Mouse (Mus musculus) adrenal gland (tissue): ENCODE results near the gene Abca3.

ENCODE experiments used
- intact Hi-C: fragments of 180-260 bp; cut with DNase I; formaldehyde crosslinking; loops from one replicate; pipeline ENCODE4 v1.15.1; 2025
- long read RNA-seq, 2 experiments: library from polyadenylated mRNA; unstranded; transcript quantifications; one replicate each; pipeline ENCODE4 v2.0.0; 2020; ENCODE audit warnings: borderline replicate concordance in 1 of 2; ENCODE audit not compliant: insufficient replicate concordance in 1 of 2

The Abca3 gene
- long read RNA-seq, experiment 1, partial matches to known transcripts, result 2 of 5 reads
- long read RNA-seq, experiment 1, other reads (novel, unspliced or antisense), result 3 of 5 reads
- long read RNA-seq, experiment 2, partial matches to known transcripts, result 7 of 9 reads
- long read RNA-seq, experiment 2, other reads (novel, unspliced or antisense), result 2 of 9 reads

DNA sequence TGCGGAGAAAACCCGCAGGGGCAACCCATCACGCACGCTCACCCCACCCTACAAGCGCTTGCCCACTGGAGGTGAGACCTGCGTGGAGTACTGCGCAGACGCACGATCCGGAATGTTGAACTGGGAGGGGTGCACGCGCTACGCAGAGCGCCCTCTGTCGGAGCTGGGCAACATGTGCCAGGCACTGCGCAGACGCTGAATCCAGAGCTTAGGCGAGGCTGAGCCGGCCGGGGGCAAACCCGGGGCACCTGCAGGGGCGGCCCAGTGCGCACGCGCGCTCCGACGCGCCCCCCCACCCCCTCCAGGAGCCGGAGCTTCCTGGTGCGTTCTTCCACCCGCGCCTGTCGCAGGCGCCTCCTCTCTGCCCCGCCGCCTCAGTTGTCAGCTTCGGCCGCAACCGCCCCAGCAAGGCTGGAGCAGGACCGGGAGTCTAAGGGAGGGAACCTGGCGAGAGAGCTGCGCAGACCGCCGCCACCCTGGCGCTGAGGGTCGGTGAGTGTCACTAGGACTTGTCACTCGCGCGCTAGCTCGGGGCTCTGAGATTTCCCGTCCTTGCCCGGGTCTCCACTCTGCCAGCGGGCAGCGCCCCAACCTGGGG lies at the start of gene Abca3:
TSS of gene Abca3 (plus strand) at position 191 of the 598 bp plus-strand sequence.
- intact Hi-C loops, result loop anchor here (5.0 kb wide), 1 partner anchor 40 kb away; no protein-coding TSS in a partner anchor

DNA sequence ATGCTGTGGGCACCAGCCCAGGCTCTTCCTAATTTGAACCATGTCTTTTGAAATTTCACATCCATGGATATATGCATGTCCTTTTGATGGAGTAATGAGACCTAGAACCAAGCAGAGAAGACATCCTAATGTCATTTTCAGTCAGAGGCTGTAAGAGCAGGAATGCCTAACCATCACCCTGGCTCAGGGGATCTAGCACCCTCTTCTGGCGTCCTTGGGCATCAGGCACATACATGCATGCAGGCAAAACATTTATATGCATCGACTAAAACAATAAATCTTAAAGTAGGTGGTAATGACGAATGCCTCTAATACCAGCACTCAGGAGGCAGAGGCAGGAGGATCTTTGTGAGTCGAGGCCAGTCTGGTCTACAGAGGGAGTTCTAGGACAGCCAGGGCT lies 44.2 kb upstream of the Abca3 start:
- intact Hi-C loops, result loop anchor here (5.0 kb wide), 1 partner anchor 135 kb away; no protein-coding TSS in a partner anchor

DNA sequence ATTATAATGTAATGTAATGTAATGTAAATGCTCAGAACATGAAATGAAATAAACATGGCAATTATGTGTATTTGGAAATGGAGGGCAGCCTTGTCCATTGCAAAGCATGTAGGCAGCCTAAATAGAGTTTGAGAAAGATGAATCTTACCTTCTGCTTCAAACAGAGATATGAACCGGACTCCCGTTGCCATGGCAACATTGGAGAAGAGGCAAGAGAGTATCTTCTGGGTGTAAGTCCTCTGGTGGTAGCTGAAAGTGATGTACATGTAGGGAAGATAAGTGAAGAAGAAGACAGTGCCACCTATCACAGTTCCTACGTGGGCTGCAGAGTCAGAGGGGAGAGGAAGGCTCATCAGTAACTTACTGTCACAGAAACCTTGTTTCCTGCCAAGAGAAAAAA lies 30.9 kb upstream of the Abca3 start:
- intact Hi-C loops, result no loop called here

DNA sequence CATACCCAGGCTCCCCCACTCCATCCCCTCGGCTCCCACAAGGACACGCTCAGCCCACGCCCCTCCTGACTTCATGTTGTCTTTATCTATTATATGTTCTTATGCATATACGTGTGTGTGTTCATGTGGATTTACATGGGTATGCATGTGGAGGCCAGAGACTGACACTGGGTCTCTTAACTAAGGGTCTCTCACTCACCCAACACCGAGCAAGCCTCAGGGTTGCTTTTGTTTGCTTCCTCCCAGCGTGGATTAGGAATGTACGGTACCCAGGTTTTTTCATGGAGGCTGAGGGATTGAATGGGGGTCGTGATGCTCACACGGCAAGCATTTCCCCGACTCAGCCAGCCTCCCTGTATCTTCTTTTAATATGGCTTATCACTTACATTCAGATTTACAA lies 26.7 kb upstream of the Abca3 start:
- intact Hi-C loops, result no loop called here

DNA sequence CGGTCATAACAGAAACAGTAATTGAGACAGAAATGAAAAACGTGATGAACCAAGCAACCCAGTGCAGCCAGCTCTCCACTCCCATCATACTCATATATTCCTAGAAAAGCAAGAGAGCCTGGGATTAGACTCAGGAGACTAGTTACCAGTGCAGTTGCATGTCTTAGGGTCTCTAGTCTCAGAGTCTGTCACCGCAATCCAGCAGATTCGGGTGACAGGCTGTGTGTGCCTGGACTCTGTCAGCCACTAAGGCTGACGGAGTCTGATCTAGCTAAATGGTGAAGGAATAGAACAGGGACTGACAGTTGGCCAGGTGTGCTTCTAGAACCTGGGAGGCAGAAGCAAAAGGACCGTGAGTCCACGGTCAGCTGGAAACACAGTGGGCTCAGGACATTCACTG lies 24.1 kb upstream of the Abca3 start:
- intact Hi-C loops, result no loop called here

DNA sequence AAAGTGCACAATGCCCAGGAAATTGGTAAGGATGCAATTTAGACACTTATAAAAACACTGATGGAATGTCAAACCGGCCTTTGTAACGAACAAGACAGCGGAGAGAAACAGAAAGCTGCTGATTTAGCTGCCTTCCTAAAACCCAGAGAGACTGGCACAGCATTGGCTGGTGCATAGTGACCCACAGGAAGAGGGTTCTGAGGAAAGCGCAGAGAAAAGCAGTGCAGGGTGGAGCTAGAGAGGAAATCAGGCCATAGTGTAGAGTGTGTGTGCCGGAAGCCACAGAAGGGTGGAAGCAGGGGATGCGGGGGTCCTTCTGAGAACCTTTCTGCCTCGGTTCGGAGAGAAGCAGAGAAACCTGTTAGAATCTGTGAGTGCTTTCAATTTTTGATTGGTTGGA lies 7.1 kb upstream of the Abca3 start:
- intact Hi-C loops, result no loop called here

DNA sequence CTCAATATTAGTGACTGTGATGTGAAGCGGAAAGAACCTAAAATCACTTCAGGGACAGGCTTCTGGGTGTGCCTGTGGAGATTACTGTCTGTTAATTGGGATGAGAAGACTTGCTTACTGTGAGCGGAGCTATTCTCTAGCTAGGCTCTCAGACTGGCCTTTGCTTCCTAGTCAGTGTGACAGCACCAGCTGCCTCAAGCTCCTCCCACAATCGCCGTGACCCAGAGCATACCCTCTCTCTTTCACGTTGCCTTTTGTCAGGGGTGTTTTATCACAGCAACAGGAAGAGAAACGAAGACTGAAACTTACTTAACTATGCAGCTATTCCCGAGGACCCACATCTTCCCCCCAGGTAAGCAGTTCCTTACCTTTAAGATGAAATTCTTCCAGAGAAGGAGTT lies 4.9 kb upstream of the Abca3 start:
- intact Hi-C loops, result no loop called here

DNA sequence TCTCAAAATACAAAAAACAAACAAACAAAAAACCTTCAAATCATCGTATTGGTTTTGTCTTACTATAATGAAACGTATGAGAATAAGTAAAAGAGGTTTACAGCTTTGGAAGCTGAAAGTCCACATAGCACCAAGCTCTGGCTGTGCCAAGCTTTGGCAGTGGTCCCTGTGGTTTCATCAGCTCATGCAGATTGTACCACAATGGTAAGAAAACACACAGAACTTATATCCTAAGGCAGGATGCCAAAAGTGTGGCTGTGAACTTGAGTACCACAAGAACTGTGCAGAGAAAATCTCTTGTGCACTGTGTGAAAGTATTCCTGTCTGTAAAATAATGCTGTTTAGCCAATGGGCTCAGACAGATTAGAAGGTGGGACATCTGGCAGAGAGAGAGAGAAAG lies 2.6 kb upstream of the Abca3 start:
- intact Hi-C loops, result no loop called here

DNA sequence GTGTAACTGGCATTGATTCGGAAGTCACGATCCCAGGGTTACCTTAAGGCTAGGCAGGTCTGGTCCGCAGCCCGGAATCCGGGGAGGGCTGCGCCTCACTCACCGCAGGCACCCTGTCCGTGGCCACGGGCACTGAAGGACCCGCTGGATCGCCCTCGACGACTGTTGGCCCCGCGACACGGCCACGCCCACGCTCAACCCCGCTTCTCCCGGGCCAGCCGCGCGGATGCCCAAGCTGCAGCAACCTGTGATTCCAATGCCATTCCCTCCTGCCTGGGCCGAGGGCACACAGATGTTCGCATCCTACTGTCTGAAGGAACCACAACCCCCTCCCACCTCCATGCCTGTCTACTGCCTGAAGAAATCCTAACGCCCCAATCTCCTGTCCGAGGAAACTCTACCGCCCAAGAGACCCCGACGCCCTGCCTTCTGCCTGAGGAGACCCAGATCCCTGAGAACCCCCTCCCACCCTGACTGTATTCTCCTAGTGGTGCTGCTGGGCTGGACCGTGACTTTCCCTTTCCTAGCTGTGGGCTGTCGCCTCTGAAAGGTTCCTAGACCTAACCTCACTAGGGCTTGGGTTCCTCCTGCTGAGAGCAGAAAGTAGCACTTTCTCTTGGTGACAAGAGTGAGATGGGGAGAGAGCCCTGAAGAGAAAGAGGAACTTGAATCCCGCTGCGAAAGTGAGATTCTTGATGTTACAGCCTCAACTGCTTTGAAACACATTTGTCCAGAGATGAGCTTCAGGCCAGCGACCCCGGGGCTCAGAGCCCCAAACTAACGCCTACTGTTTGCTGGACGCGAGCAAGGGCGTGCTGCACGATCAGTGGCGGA lies 607 bp upstream of the Abca3 start, which contains the start of gene Abca17:
TSS of gene Abca17 (minus strand) at position 143 of the 834 bp plus-strand sequence.
- intact Hi-C loops, result loop anchor here (5.0 kb wide), 1 partner anchor 41 kb away; no protein-coding TSS in a partner anchor

DNA sequence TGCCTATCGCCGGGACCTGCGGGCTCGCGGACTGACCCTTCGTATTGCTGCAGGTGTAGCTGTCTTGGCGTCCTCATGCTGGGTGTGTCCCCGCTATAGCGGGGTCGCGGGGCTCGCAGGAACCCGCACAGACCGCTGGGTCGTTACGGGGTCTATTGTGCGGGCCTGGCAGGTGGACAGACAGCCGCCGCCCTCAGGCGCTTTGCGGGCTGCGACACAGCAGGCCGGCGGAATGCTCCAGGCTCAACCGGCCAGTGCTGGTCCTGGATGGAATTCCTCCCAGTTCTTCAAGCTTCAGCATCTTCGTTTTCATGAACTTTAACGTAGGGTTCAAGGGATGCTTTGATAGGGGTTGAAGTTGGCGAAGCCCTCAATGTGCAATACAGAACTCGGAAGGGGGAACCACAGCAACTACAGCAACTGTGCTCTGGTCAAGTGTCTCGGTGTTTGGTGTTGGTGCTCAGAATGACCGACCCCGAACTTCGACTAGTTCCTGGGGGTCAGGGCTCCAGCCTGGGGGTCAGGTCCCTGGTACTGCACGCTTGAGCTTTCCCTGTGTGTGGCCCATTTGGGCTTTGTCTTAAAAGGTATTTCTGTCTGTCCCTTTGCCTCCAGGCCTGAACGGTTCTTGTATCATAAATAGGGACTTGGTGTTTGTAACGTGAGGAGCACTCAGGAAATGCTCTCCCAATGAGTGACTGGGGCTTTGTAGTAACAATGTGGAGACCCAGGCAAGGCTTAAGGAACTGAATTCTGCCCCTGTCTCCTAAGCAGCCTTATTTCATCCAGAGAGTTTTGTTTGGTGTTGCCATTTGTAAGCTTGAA lies 832 bp downstream of the Abca3 start:
- intact Hi-C loops, result loop anchor here (5.0 kb wide), 1 partner anchor 40 kb away; no protein-coding TSS in a partner anchor

DNA sequence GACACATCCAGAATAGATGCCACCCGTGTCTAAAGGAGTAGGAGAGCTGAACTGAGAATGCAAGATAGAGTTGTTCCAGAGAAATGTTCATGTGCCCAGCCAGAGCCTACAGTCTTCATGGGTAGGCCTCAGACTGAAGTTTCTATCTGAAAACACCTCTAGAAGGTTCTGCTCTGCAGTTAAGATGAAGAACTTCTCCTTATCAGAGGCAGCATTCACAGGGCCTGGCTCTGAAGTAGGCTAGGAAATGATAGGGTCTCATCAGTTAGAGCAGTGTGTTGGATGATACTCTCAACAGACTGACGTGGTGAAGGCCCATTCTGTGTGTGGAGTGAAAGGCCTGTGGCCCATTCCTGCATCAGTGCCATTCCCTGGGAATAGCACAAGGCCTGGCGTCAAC lies 2.2 kb downstream of the Abca3 start:
- intact Hi-C loops, result loop anchor here (5.0 kb wide), 1 partner anchor 38 kb away; no protein-coding TSS in a partner anchor

DNA sequence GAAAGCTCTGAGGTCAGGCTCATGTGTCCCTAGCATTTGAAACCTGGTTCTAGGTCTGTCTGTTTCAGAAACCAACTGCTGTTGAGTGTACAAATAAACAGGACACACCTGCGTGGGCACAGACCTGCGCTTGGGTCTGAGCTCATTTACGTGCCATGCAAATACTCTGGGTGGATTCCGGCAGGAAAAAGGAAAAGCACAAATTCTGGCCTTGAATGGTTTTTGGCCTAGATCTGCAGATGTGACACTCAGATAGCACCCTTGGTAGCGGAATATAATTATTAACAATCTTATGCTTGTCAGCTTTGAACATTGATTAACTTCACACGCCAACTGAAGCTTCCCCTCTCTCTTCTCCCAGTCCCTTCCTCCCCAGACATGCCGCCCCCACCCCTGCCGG lies 3.5 kb downstream of the Abca3 start:
- intact Hi-C loops, result no loop called here

DNA sequence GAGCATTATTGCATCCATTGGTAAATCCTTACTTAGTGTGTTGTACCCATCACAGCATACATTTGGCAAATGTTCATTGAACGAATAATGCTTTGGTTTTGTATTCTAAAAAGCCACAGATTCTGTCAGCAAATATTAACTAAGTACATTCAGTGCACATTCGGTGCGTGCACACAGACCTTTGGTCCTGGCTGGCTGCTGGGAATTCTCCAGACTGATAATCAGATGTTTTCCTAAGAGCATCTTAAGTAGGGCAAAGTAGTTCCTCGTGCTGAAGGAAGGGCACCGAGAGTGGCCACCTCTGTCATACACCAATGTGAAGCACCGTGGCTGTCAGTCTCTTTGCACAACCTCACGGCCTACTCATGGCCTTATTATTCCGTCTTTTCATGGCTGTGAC lies 7.3 kb downstream of the Abca3 start:
- intact Hi-C loops, result no loop called here

DNA sequence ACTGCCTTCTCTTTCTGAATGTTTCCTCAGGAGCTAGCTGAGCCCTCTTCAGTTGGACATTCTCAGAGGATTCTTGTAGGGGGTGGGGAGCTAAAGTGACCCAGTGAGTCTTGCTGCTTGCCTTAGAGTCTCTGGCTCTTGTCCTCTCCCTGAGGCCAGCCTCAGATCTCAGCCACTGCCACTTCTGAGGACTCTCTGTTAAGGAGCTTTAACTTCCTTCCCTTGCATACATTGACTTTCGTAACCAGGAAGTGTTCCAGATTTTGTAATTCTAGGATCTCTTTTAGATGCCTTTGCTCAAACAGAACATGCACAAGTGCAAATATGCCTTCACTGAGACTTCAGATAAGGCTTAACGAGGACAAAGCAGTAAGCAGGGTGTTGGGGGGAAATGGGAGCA lies 8.2 kb downstream of the Abca3 start:
- intact Hi-C loops, result no loop called here

DNA sequence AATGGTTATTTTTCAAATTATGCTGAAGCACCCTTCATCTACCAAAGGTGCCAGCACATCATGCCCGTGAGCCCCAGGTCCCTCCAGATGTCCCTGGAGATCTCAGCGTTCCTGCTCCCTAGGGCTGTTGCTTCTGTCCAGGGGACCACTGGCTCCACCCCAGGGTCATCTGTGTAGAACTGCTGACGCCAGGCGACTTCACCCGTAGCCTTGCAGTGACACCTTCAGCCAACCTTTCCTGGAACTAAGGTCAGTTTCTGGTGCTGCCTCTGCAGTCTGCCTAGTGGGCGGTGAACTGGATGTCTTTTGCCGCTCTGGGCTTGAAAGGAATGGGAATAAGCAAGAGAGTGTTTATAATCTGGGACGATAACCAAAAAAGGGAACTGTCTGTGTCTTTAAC lies 9.1 kb downstream of the Abca3 start:
- intact Hi-C loops, result no loop called here

DNA sequence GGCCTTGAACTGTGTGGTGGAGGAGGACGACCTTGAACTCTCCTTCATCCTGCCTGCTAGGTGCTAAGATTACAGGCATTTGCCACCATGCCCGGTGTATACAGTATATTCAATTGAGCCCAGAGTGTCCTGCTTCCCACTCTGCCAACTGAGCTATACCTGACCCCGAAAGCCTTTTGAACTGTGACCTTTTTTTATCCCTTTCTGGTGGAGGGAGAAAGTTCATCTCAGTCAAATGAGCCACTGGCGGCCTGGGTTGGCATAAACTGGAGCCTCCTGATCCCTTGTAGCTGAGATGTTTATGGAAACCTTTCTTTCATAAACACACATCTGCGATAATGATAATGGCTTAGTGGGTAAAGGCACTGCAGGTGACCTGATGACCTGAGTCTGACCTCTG lies 9.5 kb downstream of the Abca3 start:
- intact Hi-C loops, result no loop called here

DNA sequence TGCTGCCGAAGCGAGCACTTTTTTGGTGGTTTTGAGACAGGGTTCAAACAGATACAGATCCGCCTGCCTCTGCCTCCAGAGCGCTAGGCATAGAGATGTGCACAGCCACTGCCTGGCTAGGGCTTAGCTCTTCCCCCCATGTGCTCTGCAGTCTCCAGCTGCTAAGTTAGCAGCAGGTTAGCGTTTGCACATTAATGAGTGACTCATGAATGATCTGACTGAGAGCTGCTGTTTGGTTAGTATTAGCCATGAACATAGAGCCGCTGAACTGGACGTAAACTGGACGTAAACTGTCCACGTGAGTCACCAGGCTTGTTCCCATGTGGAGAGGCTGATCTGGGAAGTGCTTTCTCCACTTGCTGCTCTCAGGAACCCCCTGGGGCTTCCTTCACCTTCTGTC lies 10.8 kb downstream of the Abca3 start:
- intact Hi-C loops, result no loop called here

DNA sequence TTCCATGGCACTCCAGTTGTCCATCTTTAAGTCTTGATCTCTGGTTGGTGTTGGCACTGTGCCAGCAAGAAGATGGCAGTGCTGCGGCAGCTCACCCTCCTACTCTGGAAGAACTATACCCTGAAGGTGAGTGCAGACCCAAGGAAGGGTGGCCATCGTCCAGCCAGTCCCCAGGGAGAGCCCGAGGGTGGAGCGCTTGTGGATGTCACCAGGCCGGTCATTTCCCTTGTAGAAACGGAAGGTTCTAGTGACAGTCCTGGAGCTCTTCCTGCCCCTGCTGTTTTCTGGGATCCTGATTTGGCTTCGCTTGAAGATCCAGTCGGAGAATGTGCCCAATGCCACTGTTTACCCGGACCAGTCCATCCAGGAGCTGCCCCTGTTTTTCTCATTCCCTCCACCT lies 12.7 kb downstream of the Abca3 start:
- intact Hi-C loops, result no loop called here

DNA sequence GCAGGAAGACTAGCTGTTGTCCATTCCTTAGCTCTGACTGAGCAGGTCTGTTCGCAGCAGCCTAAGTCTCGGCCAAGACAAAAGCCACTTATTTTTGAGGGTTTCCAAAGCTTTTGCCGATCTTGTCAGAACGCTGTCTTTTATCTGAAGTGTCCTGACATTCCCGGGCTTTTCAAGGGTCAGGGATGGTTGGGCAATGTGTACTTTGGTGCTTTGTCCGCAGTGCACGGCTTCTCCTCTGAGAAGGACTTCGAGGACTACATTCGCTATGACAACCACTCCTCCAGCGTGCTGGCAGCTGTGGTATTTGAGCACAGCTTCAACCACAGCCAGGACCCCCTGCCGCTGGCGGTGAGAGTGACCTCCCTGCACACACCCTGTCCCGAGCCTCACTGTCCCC lies 14.1 kb downstream of the Abca3 start:
- intact Hi-C loops, result no loop called here

DNA sequence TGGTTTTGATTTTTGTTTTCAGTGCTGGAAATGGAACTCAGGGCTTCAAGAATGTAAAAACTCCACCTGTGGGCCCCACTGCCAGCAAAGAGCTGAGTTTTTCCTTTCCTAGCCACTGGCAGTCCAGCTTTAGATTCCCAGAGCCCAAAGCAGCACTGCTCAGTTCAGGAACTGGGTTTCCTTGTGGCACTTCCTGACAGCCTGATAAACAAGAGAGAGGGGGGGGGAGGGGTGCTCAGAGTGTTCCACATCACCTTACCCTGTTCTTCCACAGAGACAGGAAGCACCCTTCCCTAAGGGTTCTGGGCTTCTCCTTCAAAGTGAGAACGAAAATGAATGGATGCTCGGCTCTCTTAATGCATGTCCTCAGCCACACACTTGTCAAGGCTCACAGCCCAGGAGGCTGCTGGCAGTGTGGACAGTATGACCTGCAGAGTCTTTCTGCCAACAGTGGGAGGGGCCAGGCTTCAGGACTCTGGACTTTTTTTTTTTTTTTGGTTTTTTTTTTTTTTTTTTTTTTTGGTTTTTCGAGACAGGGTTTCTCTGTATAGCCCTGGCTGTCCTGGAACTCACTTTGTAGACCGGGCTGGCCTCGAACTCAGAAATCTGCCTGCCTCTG lies 23.5 kb downstream of the Abca3 start:
- intact Hi-C loops, result no loop called here

DNA sequence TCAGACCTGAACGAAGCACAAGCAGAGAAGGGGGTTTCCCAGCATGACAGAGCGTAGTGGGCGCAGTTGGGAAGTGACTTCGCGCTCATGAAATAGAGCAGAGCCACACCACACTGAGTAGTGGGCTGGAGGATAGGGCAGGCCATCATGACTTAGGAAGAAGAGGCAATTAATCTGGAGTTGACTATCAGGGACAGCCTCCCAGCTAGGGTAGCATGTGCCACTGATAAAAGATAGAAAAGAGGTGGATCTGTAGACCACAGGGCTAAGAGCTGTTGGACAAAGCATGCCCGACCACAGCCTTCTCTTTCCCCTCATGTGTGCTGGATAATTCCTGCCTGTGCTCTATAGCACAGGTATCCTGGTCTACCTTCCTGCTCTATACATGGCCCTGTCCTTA lies 24.1 kb downstream of the Abca3 start:
- intact Hi-C loops, result no loop called here
